Mouse (Mus musculus): ENCODE results near the gene Dhx35.

Gene Dhx35

DNA sequence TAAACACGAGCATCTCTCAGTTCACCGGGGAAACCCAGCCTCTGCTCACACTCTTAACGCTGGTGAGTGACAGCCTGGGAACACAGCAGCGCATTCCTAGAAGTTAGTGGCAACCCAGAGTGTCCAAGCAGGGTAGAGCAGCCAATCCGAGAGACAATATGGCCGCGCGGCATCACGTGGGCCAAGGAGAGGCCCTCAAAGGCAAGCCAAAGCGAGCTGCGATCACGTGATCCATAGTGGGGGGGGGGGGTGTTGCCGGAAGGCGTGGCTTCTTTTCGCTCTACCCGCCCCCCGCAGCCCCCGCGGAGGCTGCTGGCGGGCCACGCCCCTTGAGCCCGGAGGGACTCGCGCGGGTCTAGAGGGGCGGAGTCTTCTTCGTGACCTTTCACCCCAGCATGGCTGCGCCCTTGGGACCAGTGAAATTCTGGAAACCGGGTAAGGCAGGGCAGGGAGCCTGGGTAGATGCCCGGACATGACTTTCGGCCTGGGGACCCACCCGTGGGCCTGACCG lies at the start of gene Dhx35:
Gene Dhx35 (plus strand): TSS at position 314 of the 511 bp plus-strand sequence.
- peak; percentile 91 for DNase-seq

- no peak for DNase-seq
Observed at GRCm38 (mm10) chr2:158745049-158745482, 49.5 kb upstream of the Dhx35 start.

- DNase-seq: no peak
Observed at GRCm38 (mm10) chr2:158746164-158746563, 48.4 kb upstream of the Dhx35 start.

DNA sequence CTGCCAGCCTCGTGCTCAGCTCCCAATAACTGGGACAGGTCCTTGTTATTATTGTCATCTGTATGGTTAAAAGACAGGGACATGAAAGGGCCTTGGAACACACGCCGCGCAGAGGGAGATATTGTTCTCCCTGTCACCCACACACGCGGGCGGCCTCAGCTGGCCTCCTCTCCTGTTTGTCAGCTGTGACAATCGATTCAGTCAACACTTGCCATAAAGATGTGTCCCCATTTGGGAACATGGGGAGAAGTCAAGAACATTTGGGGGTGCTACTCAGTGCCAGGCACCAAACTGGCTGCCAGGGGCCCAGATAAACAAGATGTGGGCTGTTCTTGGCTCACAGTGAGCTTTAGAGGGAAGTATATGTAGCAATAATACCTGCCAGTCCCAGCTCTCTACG lies 45.2 kb upstream of the Dhx35 start:
- no peak for DNase-seq

DNA sequence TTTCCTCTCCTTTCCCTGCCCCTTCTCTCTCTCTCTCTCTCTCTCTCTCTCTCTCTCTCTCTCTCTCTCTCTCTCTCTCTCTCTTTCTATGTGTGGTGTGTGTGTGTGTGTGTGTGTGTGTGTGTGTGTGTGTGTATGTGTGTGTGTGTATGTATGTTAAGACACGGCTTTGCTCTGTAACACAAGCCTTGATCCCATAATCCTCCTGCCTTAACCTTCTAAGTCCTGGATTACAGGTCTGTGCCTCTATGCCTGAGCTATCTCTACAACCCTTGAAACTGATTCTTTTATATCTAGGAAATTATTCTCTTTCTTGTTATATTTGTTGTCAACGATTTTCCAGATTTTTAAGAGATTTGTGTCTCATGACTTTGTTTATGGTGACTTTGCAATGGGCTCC lies 34.4 kb upstream of the Dhx35 start:
- no peak for DNase-seq

- DNase-seq: no peak
Observed at GRCm38 (mm10) chr2:158762339-158762738, 32.3 kb upstream of the Dhx35 start.

DNA sequence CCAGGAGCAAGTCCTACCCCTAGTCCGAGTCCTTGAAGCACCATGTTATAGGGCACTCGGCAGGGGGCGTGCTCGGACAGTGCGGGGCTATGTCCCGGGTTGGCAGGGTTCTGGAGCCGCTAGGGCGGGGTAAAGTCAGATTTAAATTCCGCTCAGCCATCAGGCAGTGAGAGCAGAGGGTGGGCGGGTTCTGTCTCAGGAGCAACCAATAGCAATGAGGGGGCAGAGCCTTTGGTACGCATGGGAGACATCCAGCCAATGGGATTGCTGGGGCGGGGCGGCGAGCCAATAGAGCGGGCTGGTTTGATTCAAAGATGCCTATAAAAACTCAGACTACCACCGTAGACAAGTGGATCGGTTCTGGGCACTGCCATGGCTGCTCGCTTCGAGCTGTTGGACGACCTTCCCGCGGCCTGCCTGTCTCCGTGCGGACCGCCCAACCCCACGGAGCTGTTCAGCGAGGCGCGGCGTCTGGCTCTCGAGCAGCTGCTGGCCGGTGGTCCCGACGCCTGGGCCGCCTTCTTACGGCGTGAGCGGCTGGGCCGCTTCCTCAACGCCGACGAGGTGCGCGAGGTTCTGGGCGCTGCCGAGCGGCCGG lies 26.8 kb upstream of the Dhx35 start, which contains the start of gene Fam83d:
Gene Fam83d (plus strand): TSS at position 352 of the 598 bp plus-strand sequence.
- DNase-seq: peak; percentile 97

GRCm38 (mm10) chr2:158768350-158768749 lies 26.3 kb upstream of the Dhx35 start:
- DNase-seq: no peak

GRCm38 (mm10) chr2:158768771-158769170 lies 25.8 kb upstream of the Dhx35 start:
- no peak for DNase-seq

GRCm38 (mm10) chr2:158770126-158770757 lies 24.4 kb upstream of the Dhx35 start:
- DNase-seq: no peak

DNA sequence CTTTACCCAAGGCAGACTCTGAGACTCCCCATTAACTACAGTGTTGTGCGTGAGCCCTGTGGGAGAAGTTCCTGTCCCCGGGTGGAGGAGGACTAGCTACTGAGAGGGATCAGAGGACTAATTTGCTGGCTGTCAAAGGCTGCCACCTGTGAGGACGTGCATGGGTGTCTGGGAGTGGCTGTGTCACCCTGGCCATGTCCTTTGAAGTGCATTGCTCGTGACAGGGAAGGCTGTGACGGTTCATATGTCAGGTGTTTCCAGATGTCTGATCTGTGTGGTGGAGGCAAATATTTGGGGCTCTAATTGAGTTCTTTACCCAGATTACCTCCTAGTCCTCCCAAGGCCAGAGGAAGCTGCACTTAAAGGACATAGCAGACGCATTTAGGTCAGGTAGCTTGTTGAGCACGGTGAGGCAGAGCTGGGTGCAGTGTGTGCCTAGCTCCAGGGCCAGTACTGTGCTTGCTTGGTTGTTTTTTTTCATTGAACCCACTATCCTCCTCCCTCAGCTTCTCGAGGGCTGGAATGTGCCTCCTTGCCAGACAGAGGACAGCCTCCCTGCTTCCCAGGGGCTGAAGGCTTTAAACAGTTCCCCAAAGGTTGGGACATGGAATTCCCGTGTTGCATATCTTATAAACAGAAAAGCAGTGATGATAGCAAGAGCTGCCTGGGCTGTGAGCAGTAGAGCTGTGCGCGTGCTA lies 23.4 kb upstream of the Dhx35 start:
- no peak for DNase-seq

GRCm38 (mm10) chr2:158772808-158773207 lies 21.8 kb upstream of the Dhx35 start:
- DNase-seq: no peak

GRCm38 (mm10) chr2:158774886-158775285 lies 19.7 kb upstream of the Dhx35 start:
- DNase-seq: no peak

DNA sequence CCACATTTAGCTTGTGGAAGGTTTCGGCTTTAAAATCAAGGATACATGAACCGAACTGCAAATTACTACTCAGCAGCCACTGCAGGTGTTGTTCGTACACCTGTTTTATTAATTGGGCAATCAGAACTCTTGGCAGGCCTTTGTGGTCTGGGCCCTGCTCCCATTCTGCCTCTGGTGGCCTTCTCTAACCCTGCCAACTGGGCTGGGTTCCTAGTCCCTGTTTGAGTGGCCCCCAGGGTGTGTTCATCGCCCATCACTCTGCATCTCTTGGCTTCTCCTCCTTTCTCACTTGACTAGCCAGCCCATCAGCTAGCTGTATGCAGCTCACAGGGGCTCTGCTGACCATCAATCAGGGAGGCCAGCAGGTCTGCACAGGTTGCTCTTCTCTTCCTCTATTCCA lies 17.9 kb upstream of the Dhx35 start:
- no peak for DNase-seq

GRCm38 (mm10) chr2:158777490-158777889 lies 17.1 kb upstream of the Dhx35 start:
- no peak for DNase-seq

- no peak for DNase-seq
Observed at GRCm38 (mm10) chr2:158778349-158778748, 16.3 kb upstream of the Dhx35 start.

DNA sequence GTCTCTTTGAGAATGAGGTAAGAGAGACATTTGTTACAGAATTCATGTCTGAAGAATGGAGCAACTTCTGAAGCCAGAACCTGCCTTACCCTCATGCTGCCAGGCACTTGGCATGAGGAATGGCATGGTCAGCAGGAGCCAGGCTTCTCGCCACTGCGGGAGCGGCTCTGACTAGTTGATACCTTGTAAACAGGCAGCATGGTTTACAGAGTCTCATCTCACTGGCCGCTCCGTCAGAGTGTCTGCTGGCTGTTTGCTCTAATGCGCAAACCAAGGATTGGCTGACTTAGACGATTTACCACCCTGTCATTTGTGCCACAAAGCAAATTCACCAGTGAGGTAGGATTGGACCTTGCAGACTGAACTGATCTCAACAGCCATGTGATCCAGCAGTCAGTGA lies 13.5 kb upstream of the Dhx35 start:
- DNase-seq: no peak

GRCm38 (mm10) chr2:158786927-158787795 lies 7.4 kb upstream of the Dhx35 start:
- no peak for DNase-seq

DNA sequence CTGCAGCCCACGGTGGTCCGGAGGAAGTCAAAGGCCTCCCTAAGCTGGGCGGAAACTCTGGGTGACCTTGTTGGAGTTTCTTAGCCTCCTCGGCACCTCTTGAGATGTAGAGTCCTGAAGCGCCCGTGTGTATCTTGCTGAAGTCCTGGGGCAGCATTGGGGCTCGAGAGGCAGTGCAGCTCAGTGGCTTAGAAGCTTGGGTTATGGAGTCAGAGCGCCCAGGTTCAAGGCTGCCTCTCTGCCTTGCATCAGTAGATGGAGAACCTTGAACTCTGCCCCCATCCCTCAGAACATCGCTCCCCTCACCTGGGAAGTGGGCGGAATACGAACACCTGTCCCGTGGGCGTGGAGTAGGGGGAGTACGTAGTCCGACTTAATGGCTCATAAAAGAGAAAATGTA lies 436 bp downstream of the Dhx35 start:
- no peak for DNase-seq

DNA sequence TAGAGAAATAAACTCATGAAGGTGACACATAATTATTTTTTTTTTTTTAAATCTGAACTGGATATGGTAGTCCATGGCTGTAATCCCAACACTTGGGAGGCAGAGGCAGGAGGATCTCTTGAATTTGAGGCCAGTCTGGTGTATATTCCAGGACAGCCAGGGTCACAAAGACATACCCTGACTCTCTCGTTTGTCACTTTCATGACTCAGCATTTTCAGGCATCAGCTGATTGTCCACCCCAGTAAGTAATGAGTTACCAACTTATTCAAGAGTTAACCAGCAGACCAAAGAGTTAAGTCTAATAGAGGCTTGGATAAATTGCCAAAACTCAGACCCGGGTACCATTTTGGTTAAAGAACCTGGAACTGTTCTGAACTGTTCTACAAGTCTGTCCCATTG lies 1.3 kb downstream of the Dhx35 start:
- DNase-seq: no peak

DNA sequence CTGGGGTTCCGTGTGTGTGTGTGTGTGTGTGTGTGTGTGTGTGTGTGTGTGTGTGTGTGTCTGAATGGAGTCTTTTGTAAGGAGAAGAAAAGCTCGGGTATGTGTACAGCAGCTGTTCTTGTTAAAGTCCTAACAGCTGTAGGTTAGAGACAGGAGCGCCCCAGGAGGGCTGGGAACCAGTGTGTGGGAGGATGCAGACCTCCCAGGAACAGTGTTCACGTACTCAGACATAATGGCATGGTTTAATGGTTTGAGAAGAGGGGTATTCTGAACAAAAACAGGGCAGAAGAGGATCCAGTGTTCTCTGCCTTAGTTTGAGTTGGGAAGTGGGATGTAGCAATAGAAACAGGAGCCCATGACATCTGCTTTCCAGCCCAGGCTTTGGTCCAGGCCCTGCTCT lies 4.7 kb downstream of the Dhx35 start:
- DNase-seq: no peak

GRCm38 (mm10) chr2:158800788-158801187 lies 6.2 kb downstream of the Dhx35 start:
- no peak for DNase-seq

GRCm38 (mm10) chr2:158803575-158803974 lies 9.0 kb downstream of the Dhx35 start:
- no peak for DNase-seq

All from right cerebral cortex, postnatal 14 days (tissue).